Mouse (Mus musculus) stomach, postnatal 0 days (tissue): ENCODE data around the gene Krtcap2. TPM values are rescaled to one million over a fixed set of nuclear protein-coding genes. Genes with fewer than 3 reads are reported as not detected.

ENCODE experiments used
- ATAC-seq: fragments of 200-750 bp; cut with Nextera tagmentation; 2 replicates; pipeline ENCODE4 v1.8.0; 2017; ENCODE audit not compliant: low FRiP score, low TSS enrichment
- DNase-seq: peaks from one replicate; pipeline ENCODE4 v3.0.0-alpha.2; 2016; ENCODE audit warnings: low spot score
- H3K27ac ChIP-seq: fragments of 300-500 bp; sonication (generic); replicated peaks from 2 replicates; pipeline ENCODE4 v1.5.1; 2014; ENCODE audit warnings: mild to moderate bottlenecking, control low read depth
- H3K27me3 ChIP-seq: fragments of 300-500 bp; sonication (generic); 2 replicates; pipeline ENCODE4 v1.6.1; 2014; ENCODE audit warnings: low read length; ENCODE audit not compliant: control insufficient read depth, insufficient read depth
- H3K36me3 ChIP-seq: fragments of 300-500 bp; sonication (generic); 2 replicates; pipeline ENCODE4 v1.6.1; 2014; ENCODE audit warnings: low read length, mixed read lengths; ENCODE audit not compliant: control insufficient read depth, insufficient read depth
- H3K4me1 ChIP-seq: fragments of 300-500 bp; sonication (generic); replicated peaks from 2 replicates; pipeline ENCODE4 v1.6.1; 2014; ENCODE audit warnings: antibody characterized with exemption; ENCODE audit not compliant: control insufficient read depth, insufficient read depth
- H3K4me2 ChIP-seq: fragments of 300-500 bp; sonication (generic); replicated peaks from 2 replicates; pipeline ENCODE4 v1.6.1; 2014; ENCODE audit warnings: low read depth, mild to moderate bottlenecking, control low read depth, moderate library complexity
- H3K4me3 ChIP-seq: fragments of 300-500 bp; sonication (generic); 2 replicates; pipeline ENCODE4 v1.5.1; 2014; ENCODE audit warnings: low read depth, low read length, control low read depth
- H3K9ac ChIP-seq: fragments of 300-500 bp; sonication (generic); 2 replicates; pipeline ENCODE4 v1.6.1; 2014; ENCODE audit warnings: mild to moderate bottlenecking, low read length, control low read depth, mixed read lengths
- H3K9me3 ChIP-seq: fragments of 300-500 bp; sonication (generic); 2 replicates; pipeline ENCODE4 v1.6.1; 2016; ENCODE audit warnings: low read length; ENCODE audit not compliant: control insufficient read depth
- CTCF ChIP-seq: IDR thresholded peaks from 2 replicates; pipeline ENCODE4 v1.5.1; 2016; ENCODE audit warnings: antibody characterized with exemption, low read depth, mild to moderate bottlenecking, moderate library complexity
- EP300 ChIP-seq: optimal IDR thresholded peaks from 2 replicates; pipeline ENCODE3; 2016; ENCODE audit warnings: antibody characterized with exemption
- WGBS: fragments of 180-500 bp; shearing (Covaris S2); extraction: QIAGEN DNeasy Blood & Tissue Kit; methylation state at CpG from one replicate; pipeline ENCODE4 v1.1.7; 2014; 5-methylcytosine and 5-hydroxymethylcytosine counted together
- polyA plus RNA-seq: library from polyadenylated mRNA; unstranded; fragments of >200 nt; fragmentation: Nextera tagmentation; extraction: Ambion mirVana; gene quantifications from 2 replicates; pipeline ENCODE4 v1.2.1, GENCODE M21; 2015

The Krtcap2 gene
- polyA plus RNA-seq, 1 experiment from 2014 or later, result 314 TPM

GRCm38 (mm10) chr3:89206079-89206478, 39.7 kb upstream of the Krtcap2 start:
- TF ChIP-seq CTCF (no peak), EP300 (no peak)
- no peak overlapping the region for H3K9ac ChIP-seq
- 90% methylated on average over 7 of the region's 7 CpGs for WGBS
- H3K4me3 ChIP-seq, result no peak overlapping the region
- H3K4me1 ChIP-seq, result 0 out of 2 replicates have a peak, but pooled peaks cover 2% of the 10 kb centered on the region
- peak overlapping the region; percentile 49 for H3K27ac ChIP-seq
- no peaks in the 10 kb centered on the region for H3K27me3 ChIP-seq
- peaks cover 34% of the 10 kb centered on the region for H3K36me3 ChIP-seq
- no peaks in the 10 kb centered on the region for H3K9me3 ChIP-seq
- DNase-seq, result no peak
- no peak for ATAC-seq
- no peak overlapping the region for H3K4me2 ChIP-seq

- Histone ChIP-seq H3K9ac (no peak overlapping the region), H3K4me1 (0 out of 2 replicates have a peak, but pooled peaks cover 2% of the 10 kb centered on the region), H3K9me3 (no peaks in the 10 kb centered on the region), H3K36me3 (peaks cover 34% of the 10 kb centered on the region), H3K27ac (peak overlapping the region; percentile 76), H3K4me2 (no peak overlapping the region), H3K27me3 (no peaks in the 10 kb centered on the region), H3K4me3 (no peak overlapping the region)
- TF ChIP-seq CTCF (no peak), EP300 (no peak)
- WGBS, result 69% methylated on average over 2 of the region's 2 CpGs
- DNase-seq, result no peak
- no peak for ATAC-seq
Observed at GRCm38 (mm10) chr3:89206695-89207094, 39.1 kb upstream of the Krtcap2 start.

- Histone ChIP-seq H3K36me3 (peaks cover 34% of the 10 kb centered on the region), H3K9ac (no peak overlapping the region), H3K27me3 (no peaks in the 10 kb centered on the region), H3K4me1 (peaks cover 6% of the 10 kb centered on the region; the same call in 1 of the 2 replicates), H3K27ac (peak overlapping the region; percentile 76), H3K9me3 (no peaks in the 10 kb centered on the region), H3K4me3 (no peak overlapping the region), H3K4me2 (0 out of 2 replicates have a peak overlapping the region, but pooled peaks have one; percentile 5)
- ATAC-seq, result peak; percentile 1; the same call in 1 of the 2 replicates
- WGBS, result 78% methylated on average over 13 of the region's 13 CpGs
- DNase-seq, result no peak
- TF ChIP-seq EP300 (no peak), CTCF (no peak)
Observed at GRCm38 (mm10) chr3:89208075-89208657, 37.6 kb upstream of the Krtcap2 start.

GRCm38 (mm10) chr3:89208736-89209135, 37.0 kb upstream of the Krtcap2 start:
- no peak for TF ChIP-seq CTCF
- no peak for TF ChIP-seq EP300
- H3K9ac ChIP-seq, result 0 out of 2 replicates have a peak overlapping the region, but pooled peaks have one; percentile 18
- peaks cover 34% of the 10 kb centered on the region for H3K36me3 ChIP-seq
- DNase-seq, result no peak
- WGBS, result 82% methylated on average over 6 of the region's 6 CpGs
- 0 out of 2 replicates have a peak overlapping the region, but pooled peaks have one; percentile 5 for H3K4me2 ChIP-seq
- no peaks in the 10 kb centered on the region for H3K27me3 ChIP-seq
- H3K4me1 ChIP-seq, result peaks cover 4% of the 10 kb centered on the region; the same call in 1 of the 2 replicates
- peak overlapping the region; percentile 46 for H3K27ac ChIP-seq
- ATAC-seq, result no peak
- no peak overlapping the region for H3K4me3 ChIP-seq
- no peaks in the 10 kb centered on the region for H3K9me3 ChIP-seq

- Histone ChIP-seq H3K9ac (no peak overlapping the region), H3K4me1 (peaks cover 4% of the 10 kb centered on the region; the same call in 1 of the 2 replicates), H3K27me3 (no peaks in the 10 kb centered on the region), H3K4me2 (no peak overlapping the region), H3K4me3 (no peak overlapping the region), H3K36me3 (peaks cover 34% of the 10 kb centered on the region), H3K9me3 (no peaks in the 10 kb centered on the region), H3K27ac (no peak overlapping the region)
- no peak for ATAC-seq
- no peak for DNase-seq
- TF ChIP-seq EP300 (no peak), CTCF (no peak)
- WGBS, result 88% methylated on average over 7 of the region's 7 CpGs
Observed at GRCm38 (mm10) chr3:89209731-89210130, 36.0 kb upstream of the Krtcap2 start.

GRCm38 (mm10) chr3:89210162-89210561, 35.6 kb upstream of the Krtcap2 start:
- peaks cover 4% of the 10 kb centered on the region; the same call in 1 of the 2 replicates for H3K4me1 ChIP-seq
- no peak overlapping the region for H3K4me2 ChIP-seq
- TF ChIP-seq EP300 (no peak), CTCF (no peak)
- no peak for DNase-seq
- WGBS, result 71% methylated on average over 13 of the region's 13 CpGs
- H3K4me3 ChIP-seq, result no peak overlapping the region
- no peaks in the 10 kb centered on the region for H3K9me3 ChIP-seq
- H3K36me3 ChIP-seq, result peaks cover 34% of the 10 kb centered on the region
- no peaks in the 10 kb centered on the region for H3K27me3 ChIP-seq
- no peak overlapping the region for H3K27ac ChIP-seq
- ATAC-seq, result no peak
- H3K9ac ChIP-seq, result no peak overlapping the region
